In the genomic region with DNA sequence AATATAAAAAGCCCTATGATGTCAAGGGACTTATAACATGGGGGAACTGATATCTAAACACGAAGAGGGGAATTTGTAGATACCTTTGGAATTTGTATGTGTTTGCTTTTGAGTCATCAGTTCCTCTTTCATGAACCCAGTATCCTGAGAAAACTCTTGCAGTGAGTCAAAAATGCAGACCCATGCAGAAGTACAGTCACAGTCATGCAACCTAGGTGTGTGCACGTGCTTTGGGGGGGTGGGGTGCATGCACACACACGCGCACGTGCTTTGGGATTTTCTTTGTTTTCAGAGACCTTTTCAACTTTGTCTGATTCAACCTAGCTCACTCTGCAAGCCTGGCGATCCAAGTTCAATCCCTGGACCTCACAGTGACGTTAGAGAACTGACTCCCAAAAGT, we compare ENCODE assay signal across 19 mouse cellular contexts. TPM values are rescaled to one million over a fixed set of nuclear protein-coding genes. Genes with fewer than 3 reads are reported as not detected.
"Had no signal": no experiment of that assay in that cellular context is flagged by ENCODE, and none has a peak within 500 bp of the region (broad histone marks: within the 10 kb centered on the region; RNA-seq: fewer than 3 reads in every experiment).

No protein-coding gene starts in this region.

- H3K27ac ChIP-seq: liver, embryonic 14.5 days; midbrain, embryonic 10.5 days; midbrain, embryonic 13.5 days; midbrain, embryonic 15.5 days; neural tube, embryonic 13.5 days; neural tube, embryonic 15.5 days had no signal

- H3K4me3 ChIP-seq: midbrain, embryonic 10.5 days; midbrain, embryonic 13.5 days; midbrain, embryonic 15.5 days; myocyte; neural tube, embryonic 13.5 days; neural tube, embryonic 15.5 days had no signal

- DNase-seq: lung, adult 18-20 months; lung, embryonic 14.5 days; lung, postnatal 10 days; lung, postnatal 4 days; retina, postnatal 1 day; right cerebral cortex, adult 18-20 months; right cerebral cortex, postnatal 25 days; right cerebral cortex, postnatal 4 days; thymus, adult 18-20 months; thymus, postnatal 14 days; thymus, postnatal 36 days had no signal

- H3K9me3 ChIP-seq: midbrain, embryonic 10.5 days; midbrain, embryonic 13.5 days; midbrain, embryonic 15.5 days; neural tube, embryonic 13.5 days; neural tube, embryonic 15.5 days had no signal

- H3K4me2 ChIP-seq: lung, embryonic 14.5 days; midbrain, embryonic 13.5 days; midbrain, embryonic 15.5 days; neural tube, embryonic 13.5 days; neural tube, embryonic 15.5 days had no signal

- ATAC-seq: midbrain, embryonic 13.5 days; midbrain, embryonic 15.5 days had no signal

- H3K9ac ChIP-seq: liver, embryonic 14.5 days; lung, embryonic 14.5 days; midbrain, embryonic 13.5 days; midbrain, embryonic 15.5 days; neural tube, embryonic 13.5 days; neural tube, embryonic 15.5 days had no signal

- H3K36me3 ChIP-seq: midbrain, embryonic 10.5 days; midbrain, embryonic 13.5 days; midbrain, embryonic 15.5 days; neural tube, embryonic 13.5 days; neural tube, embryonic 15.5 days had no signal

RNA-seq across cellular contexts. Expression of a gene that starts 47.7 kb away (rescaled TPM):
- polyA plus RNA-seq: midbrain, embryonic 13.5 days; neural tube, embryonic 11.5 days; neural tube, embryonic 13.5 days; neural tube, embryonic 15.5 days had no signal
